Mouse (Mus musculus) midbrain, postnatal 0 days (tissue): ENCODE results near the gene Mcur1. TPM values are rescaled to one million over a fixed set of nuclear protein-coding genes. Genes with fewer than 3 reads are reported as not detected.

Experiments used
- ATAC-seq: fragments of 200-750 bp; cut with Nextera tagmentation; 2 replicates; pipeline ENCODE4 v1.8.0; 2017; ENCODE audit warnings: moderate number of reproducible peaks, mild to moderate bottlenecking, moderate TSS enrichment, moderate library complexity; ENCODE audit not compliant: low FRiP score
- DNase-seq: peaks from one replicate; pipeline ENCODE4 v3.0.0-alpha.2; 2015; ENCODE audit warnings: low spot score
- H3K27ac ChIP-seq: fragments of 300-500 bp; sonication (generic); 2 replicates; pipeline ENCODE4 v1.5.1; 2014; ENCODE audit warnings: low read depth, mild to moderate bottlenecking, low read length, mixed read lengths
- H3K27me3 ChIP-seq: fragments of 300-500 bp; sonication (generic); 2 replicates; pipeline ENCODE4 v1.6.1; 2014; ENCODE audit warnings: low read length, control low read depth, mixed read lengths; ENCODE audit not compliant: insufficient read depth
- H3K36me3 ChIP-seq: fragments of 300-500 bp; sonication (generic); 2 replicates; pipeline ENCODE4 v1.6.1; 2014; ENCODE audit warnings: low read length, control low read depth, mixed read lengths; ENCODE audit not compliant: insufficient read depth
- H3K4me1 ChIP-seq: fragments of 300-500 bp; sonication (generic); 2 replicates; pipeline ENCODE4 v1.6.1; 2014; ENCODE audit warnings: mild to moderate bottlenecking, control low read depth, antibody characterized with exemption, low read length, mixed read lengths; ENCODE audit not compliant: insufficient read depth
- H3K4me2 ChIP-seq: fragments of 300-500 bp; sonication (generic); 2 replicates; pipeline ENCODE4 v1.6.1; 2014; ENCODE audit warnings: low read depth, mild to moderate bottlenecking, low read length, mixed read lengths; ENCODE audit not compliant: poor library complexity, severe bottlenecking
- H3K4me3 ChIP-seq: fragments of 300-500 bp; sonication (generic); 2 replicates; pipeline ENCODE4 v1.5.1; 2014; ENCODE audit warnings: low read depth, mild to moderate bottlenecking, low read length, moderate library complexity
- H3K9ac ChIP-seq: fragments of 300-500 bp; sonication (generic); replicated peaks from 2 replicates; pipeline ENCODE4 v1.6.1; 2014; ENCODE audit warnings: mild to moderate bottlenecking, low read length, moderate library complexity, mixed read lengths; ENCODE audit not compliant: poor library complexity, severe bottlenecking
- H3K9me3 ChIP-seq: fragments of 300-500 bp; sonication (generic); 2 replicates; pipeline ENCODE4 v1.6.1; 2016; ENCODE audit warnings: low read length, control low read depth
- CTCF ChIP-seq: IDR thresholded peaks from 2 replicates; pipeline ENCODE4 v1.5.1; 2016; ENCODE audit warnings: antibody characterized with exemption, mild to moderate bottlenecking
- WGBS: fragments of 180-500 bp; shearing (Covaris S2); extraction: QIAGEN DNeasy Blood & Tissue Kit; methylation state at CpG from one replicate; pipeline ENCODE4 v1.1.7; 2014; 5-methylcytosine and 5-hydroxymethylcytosine counted together
- polyA plus RNA-seq: library from polyadenylated mRNA; unstranded; fragments of >200 nt; fragmentation: Nextera tagmentation; extraction: Ambion mirVana; gene quantifications from 2 replicates; pipeline ENCODE4 v1.2.1, GENCODE M21; 2015
- total RNA-seq: library from RNA; depleted of rRNA; stranded (reverse); fragments of >200 nt; gene quantifications from 2 replicates; pipeline ENCODE4 v1.2.3, GENCODE M21; 2014

Gene Mcur1
- total and polyA plus RNA-seq, 2 experiments from 2014 or later, result 7.0 to 9.9 TPM

DNA sequence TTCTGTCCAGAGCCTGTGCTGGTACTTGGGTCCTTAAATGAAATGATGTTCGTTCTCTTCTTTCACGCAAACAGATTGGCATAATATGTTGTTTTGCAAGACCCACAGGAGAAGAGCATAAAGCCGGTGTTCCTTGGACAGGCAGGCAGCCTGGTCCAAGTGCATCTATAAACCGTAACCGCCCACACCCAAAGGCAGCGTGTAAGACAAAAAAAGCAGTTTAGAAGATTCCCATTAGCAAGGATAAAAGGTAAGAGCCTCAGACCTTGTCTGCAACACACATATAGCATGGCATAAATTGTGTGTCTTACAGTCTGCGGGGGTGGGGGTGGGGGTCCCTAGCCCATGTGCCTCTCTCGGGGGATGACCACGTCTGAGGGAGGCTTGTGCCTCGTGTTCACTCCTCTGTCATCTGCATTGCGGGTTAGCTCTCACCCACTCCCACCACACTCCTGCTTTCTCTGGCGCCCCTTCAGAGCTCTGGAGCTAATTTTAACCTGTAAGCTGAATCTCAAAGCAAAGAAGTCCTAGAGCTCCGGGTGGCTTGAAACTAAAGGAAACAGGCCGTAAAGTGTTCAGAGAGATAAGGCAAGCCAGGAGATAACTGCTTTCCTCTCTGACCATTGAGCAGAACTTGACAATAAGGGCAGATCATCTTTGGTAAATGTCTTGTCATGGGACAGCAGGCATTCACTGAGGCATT, 29.7 kb downstream of the Mcur1 start:
- Histone ChIP-seq H3K9ac (no peak overlapping the region), H3K27me3 (no peaks in the 10 kb centered on the region), H3K27ac (peak overlapping the region; percentile 27), H3K36me3 (no peaks in the 10 kb centered on the region), H3K4me2 (no peak overlapping the region), H3K4me3 (no peak overlapping the region), H3K9me3 (no peaks in the 10 kb centered on the region), H3K4me1 (peaks cover 8% of the 10 kb centered on the region; the same call in 1 of the 2 replicates)
- WGBS, result 40% methylated on average over 14 of the region's 14 CpGs
- no peak for TF ChIP-seq CTCF
- ATAC-seq, result no peak
- DNase-seq, result no peak

DNA sequence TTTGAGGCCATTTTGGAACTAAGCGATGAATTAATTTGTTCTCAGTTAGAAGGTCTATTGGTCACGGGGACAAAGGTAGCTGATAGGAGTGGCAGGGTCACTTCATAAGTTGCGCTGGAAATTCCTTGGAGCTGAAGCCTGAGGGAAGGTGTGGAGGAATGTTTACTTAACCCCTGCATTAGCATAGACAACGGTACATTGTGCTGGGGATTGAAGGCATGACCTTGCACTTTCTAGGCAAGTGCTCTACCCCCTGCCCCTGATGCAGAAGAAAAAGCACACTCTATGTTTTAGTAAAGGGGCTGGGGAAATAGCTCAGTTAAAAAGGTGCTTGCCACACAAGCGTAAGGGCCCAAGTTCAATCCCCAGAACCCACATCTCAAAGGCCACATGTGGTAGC, 33.7 kb downstream of the Mcur1 start:
- Histone ChIP-seq H3K4me2 (no peak overlapping the region), H3K27ac (no peak overlapping the region), H3K9me3 (no peaks in the 10 kb centered on the region), H3K9ac (no peak overlapping the region), H3K36me3 (no peaks in the 10 kb centered on the region), H3K27me3 (no peaks in the 10 kb centered on the region), H3K4me3 (no peak overlapping the region), H3K4me1 (peaks cover 18% of the 10 kb centered on the region; the same call in 1 of the 2 replicates)
- DNase-seq, result no peak
- no peak for TF ChIP-seq CTCF
- 89% methylated on average over 5 of the region's 5 CpGs for WGBS
- ATAC-seq, result no peak

DNA sequence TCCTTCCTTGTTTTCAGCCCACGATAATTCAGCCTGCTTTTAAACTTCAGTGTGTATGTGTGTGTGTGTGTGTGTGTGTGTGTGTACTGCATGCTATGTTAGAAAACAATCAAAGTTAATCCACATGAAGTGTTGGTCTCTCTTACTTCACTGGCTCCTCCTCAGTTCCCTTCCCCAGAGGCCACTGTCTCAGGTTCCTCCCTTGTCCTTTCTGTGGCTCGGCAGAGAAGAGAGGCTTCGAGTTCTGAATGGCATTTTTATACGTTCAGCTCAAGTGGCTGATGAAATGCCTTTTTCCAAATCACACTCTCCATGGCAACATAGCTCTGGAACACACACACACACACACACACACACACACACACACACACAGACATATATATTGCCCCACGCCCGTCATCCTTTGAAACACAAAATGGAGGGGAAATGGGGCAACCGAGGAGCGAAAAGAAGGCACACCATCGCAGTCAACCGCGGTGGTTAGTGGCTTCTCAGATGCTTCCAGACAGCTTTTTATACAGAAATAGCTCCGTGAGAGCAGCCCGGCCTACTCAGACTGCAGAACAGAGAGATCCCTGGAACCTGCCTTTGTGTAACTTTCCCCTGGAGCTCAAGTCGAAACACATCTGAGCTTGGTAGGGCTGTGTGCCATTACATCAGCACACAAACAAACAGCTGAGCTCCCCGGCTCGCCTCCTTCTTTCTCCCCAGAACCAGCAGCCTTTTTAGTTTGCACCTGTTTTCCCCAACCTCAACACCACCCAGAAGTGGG, 34.4 kb downstream of the Mcur1 start:
- H3K9ac ChIP-seq, result no peak overlapping the region
- no peak for TF ChIP-seq CTCF
- DNase-seq, result peak; percentile 47
- no peak overlapping the region for H3K4me2 ChIP-seq
- no peaks in the 10 kb centered on the region for H3K27me3 ChIP-seq
- 33% methylated on average over 16 of the region's 16 CpGs for WGBS
- H3K27ac ChIP-seq, result peak overlapping the region; percentile 51; the same call in 1 of the 2 replicates
- 0 out of 2 replicates have a peak, but pooled peaks have one; percentile 24 for ATAC-seq
- no peaks in the 10 kb centered on the region for H3K36me3 ChIP-seq
- H3K4me3 ChIP-seq, result no peak overlapping the region
- no peaks in the 10 kb centered on the region for H3K9me3 ChIP-seq
- peaks cover 18% of the 10 kb centered on the region; the same call in 1 of the 2 replicates for H3K4me1 ChIP-seq

DNA sequence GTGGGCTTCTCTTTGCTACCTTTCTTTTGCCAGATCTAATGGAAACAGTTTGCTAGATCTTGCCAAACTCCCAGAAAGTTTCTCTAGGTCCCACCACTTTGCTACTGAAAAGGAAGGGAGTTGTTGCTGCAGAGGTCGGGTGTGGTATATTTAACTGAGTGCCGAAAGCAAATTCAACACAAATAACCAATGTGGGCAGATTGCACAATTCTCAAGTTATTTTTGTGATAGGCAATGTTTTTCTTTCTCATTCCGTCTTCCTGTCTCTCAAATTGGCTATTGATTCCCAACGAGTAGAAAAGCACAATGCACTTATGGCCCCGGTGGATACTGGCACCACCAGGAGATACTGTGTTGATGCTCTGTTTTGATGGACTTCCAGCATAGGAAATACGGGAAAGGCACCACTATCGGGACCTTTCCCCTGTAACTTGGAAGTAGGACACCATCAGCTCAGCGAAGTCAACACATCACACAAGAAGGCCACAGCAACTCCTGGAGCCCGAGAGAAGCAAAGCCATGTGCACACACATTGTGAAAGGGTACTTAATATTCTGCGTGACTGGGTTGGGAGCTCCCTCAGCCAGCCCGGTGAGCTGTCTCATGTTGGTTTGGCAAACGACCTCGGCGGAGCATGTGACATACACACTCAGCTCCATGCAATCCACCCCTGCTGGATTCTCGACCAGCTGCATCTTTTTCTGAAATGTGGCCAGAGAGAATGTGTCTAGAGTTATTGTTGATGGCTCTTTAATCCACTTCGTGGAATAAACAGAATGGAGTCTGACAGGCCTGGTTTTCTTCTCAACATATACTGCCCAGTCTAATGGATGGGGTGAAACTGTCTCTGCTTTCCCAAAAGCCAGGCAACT, 35.3 kb downstream of the Mcur1 start:
- H3K4me1 ChIP-seq, result peaks cover 18% of the 10 kb centered on the region; the same call in 1 of the 2 replicates
- 47% methylated on average over 16 of the region's 16 CpGs for WGBS
- no peaks in the 10 kb centered on the region for H3K9me3 ChIP-seq
- peak; percentile 75 for DNase-seq
- peak; percentile 38; the same call in 1 of the 2 replicates for ATAC-seq
- no peak overlapping the region for H3K27ac ChIP-seq
- TF ChIP-seq CTCF, result no peak
- H3K4me3 ChIP-seq, result no peak overlapping the region
- H3K4me2 ChIP-seq, result no peak overlapping the region
- no peaks in the 10 kb centered on the region for H3K27me3 ChIP-seq
- no peaks in the 10 kb centered on the region for H3K36me3 ChIP-seq
- H3K9ac ChIP-seq, result no peak overlapping the region

DNA sequence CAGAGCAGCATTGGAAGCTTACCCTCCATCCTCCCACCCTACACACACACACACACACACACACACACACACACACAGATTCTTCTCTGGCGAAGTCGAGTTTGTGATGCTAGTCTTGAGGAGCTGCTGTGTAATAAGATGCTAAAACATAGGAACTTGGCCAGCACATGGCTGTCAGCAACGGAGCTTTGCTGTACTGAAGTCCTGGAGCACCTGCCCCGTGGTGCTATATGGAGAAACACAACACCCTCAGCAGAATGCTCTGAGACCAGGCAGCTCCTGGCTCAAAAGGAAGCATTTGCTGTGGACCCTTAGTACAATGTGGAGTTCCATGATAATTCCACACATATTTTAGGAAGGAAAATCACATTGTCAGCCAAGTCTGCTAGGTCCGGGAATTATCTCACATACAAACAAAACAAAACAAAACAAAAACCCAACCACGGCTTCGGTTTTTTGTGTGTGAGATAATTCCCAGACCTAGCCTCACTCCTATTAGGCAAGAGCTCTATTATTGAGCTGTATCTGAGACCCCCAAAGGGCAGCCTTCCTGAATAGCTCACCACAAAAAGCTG, 36.0 kb downstream of the Mcur1 start:
- no peak for TF ChIP-seq CTCF
- no peak for DNase-seq
- 45% methylated on average over 7 of the region's 7 CpGs for WGBS

More for the DNA sequence above, 36.0 kb downstream of the Mcur1 start:
- Histone ChIP-seq H3K9me3 (no peaks in the 10 kb centered on the region), H3K36me3 (no peaks in the 10 kb centered on the region), H3K4me3 (no peak overlapping the region), H3K27ac (no peak overlapping the region), H3K4me1 (peaks cover 18% of the 10 kb centered on the region; the same call in 1 of the 2 replicates), H3K4me2 (no peak overlapping the region), H3K9ac (no peak overlapping the region), H3K27me3 (no peaks in the 10 kb centered on the region)
- no peak for ATAC-seq
